Mouse (Mus musculus): Measurements from ENCODE around the gene Stam2. TPM values are rescaled to one million over a fixed set of nuclear protein-coding genes. Genes with fewer than 3 reads are reported as not detected.

The Stam2 gene
- total RNA-seq, 2 experiments from 2014 or later, result 6.5 to 9.8 TPM

- peak overlapping the region; percentile 89 for H3K4me3 ChIP-seq
- intact Hi-C loops (cut with DNase I), result no loop called here
- peak overlapping the region; percentile 35 for H3K27ac ChIP-seq
- DNase-seq, result peak; percentile 25
- no peak for TF ChIP-seq CTCF (IDR thresholded peaks at IDR 0.05)
These were observed 66.6 kb downstream of the Stam2 start for GRCm38 (mm10) chr2:52675278-52675987.

- intact Hi-C loops (cut with DNase I), result no loop called here
These were observed 67.2 kb downstream of the Stam2 start for GRCm38 (mm10) chr2:52674886-52675277.

GRCm38 (mm10) chr2:52673172-52673571 is 68.9 kb downstream of the Stam2 start:
- Histone ChIP-seq H3K4me3 (no peak overlapping the region), H3K27ac (no peak overlapping the region)
- intact Hi-C loops (cut with DNase I), result no loop called here
- TF ChIP-seq CTCF (IDR thresholded peaks at IDR 0.05), result no peak
- no peak for DNase-seq

More at GRCm38 (mm10) chr2:52674886-52675277, 67.2 kb downstream of the Stam2 start:
- H3K4me3 ChIP-seq, result peak overlapping the region; percentile 89
- peak; percentile 74 for DNase-seq
- no peak for TF ChIP-seq CTCF (IDR thresholded peaks at IDR 0.05)
- no peak overlapping the region for H3K27ac ChIP-seq

GRCm38 (mm10) chr2:52670733-52671132 is 71.3 kb downstream of the Stam2 start:
- intact Hi-C loops (cut with DNase I), result no loop called here
- H3K27ac ChIP-seq, result no peak overlapping the region
- TF ChIP-seq CTCF (IDR thresholded peaks at IDR 0.05), result no peak
- H3K4me3 ChIP-seq, result no peak overlapping the region
- no peak for DNase-seq

GRCm38 (mm10) chr2:52668480-52668879 is 73.6 kb downstream of the Stam2 start:
- intact Hi-C loops (cut with DNase I), result no loop called here
- no peak overlapping the region for H3K4me3 ChIP-seq
- no peak for DNase-seq
- no peak overlapping the region for H3K27ac ChIP-seq
- no peak for TF ChIP-seq CTCF (IDR thresholded peaks at IDR 0.05)

GRCm38 (mm10) chr2:52656722-52657121 is 85.4 kb downstream of the Stam2 start:
- TF ChIP-seq CTCF (IDR thresholded peaks at IDR 0.05), result no peak
- no peak overlapping the region for H3K27ac ChIP-seq
- no peak for DNase-seq
- H3K4me3 ChIP-seq, result no peak overlapping the region
- intact Hi-C loops (cut with DNase I), result no loop called here

GRCm38 (mm10) chr2:52654541-52654940 is 87.5 kb downstream of the Stam2 start:
- no peak for DNase-seq
- no peak for TF ChIP-seq CTCF (IDR thresholded peaks at IDR 0.05)
- H3K4me3 ChIP-seq, result no peak overlapping the region
- H3K27ac ChIP-seq, result no peak overlapping the region
- intact Hi-C loops (cut with DNase I), result no loop called here

GRCm38 (mm10) chr2:52651547-52651946 is 90.5 kb downstream of the Stam2 start:
- no peak overlapping the region for H3K27ac ChIP-seq
- H3K4me3 ChIP-seq, result no peak overlapping the region
- no peak for DNase-seq
- no peak for TF ChIP-seq CTCF (IDR thresholded peaks at IDR 0.05)
- intact Hi-C loops (cut with DNase I), result no loop called here

- DNase-seq, result no peak
- intact Hi-C loops (cut with DNase I), result no loop called here
- peak overlapping the region; percentile 56; the same call in 1 of the 2 replicates for H3K27ac ChIP-seq
- TF ChIP-seq CTCF (IDR thresholded peaks at IDR 0.05), result no peak
- 0 out of 2 replicates have a peak overlapping the region, but pooled peaks have one; percentile 35 for H3K4me3 ChIP-seq
These were observed 94.7 kb downstream of the Stam2 start for GRCm38 (mm10) chr2:52647255-52647998.

- no peak for TF ChIP-seq CTCF (IDR thresholded peaks at IDR 0.05)
- intact Hi-C loops (cut with DNase I), result no loop called here
- Histone ChIP-seq H3K27ac (no peak overlapping the region), H3K4me3 (no peak overlapping the region)
- no peak for DNase-seq
These were observed 98.4 kb downstream of the Stam2 start for GRCm38 (mm10) chr2:52643657-52644056.

Other genes starting within 250 kb of the Stam2 start
- gene Cacnb4, start 65.5 kb downstream of the Stam2 start, total RNA-seq (2021), result under 1 TPM; 0.20 to 0.31 TPM
- gene Fmnl2, start 115.6 kb upstream of the Stam2 start, total RNA-seq (2021), result 1 to 10 TPM; 6.0 to 7.0 TPM